Mouse (Mus musculus) midbrain, embryonic 14.5 days (tissue): ENCODE measurements at regions not wholly inside any gene's neighbourhood (a gene's known extent, or its start where the extent isn't known, plus 50 kb on each side); places are given as distances from the start of the nearest gene placed in this dataset.

Source experiments
- ATAC-seq: fragments of 200-750 bp; cut with Nextera tagmentation; 2 replicates; pipeline ENCODE4 v1.8.0; 2017; ENCODE audit warnings: moderate number of reproducible peaks, moderate library complexity; ENCODE audit not compliant: low FRiP score, low TSS enrichment
- DNase-seq: peaks from one replicate; pipeline ENCODE4 v3.0.0-alpha.2; 2015
- H3K27ac ChIP-seq: fragments of 300-500 bp; sonication (generic); replicated peaks from 2 replicates; pipeline ENCODE4 v1.5.1; 2014; ENCODE audit warnings: mild to moderate bottlenecking, low read depth, low read length, moderate library complexity
- H3K27me3 ChIP-seq: fragments of 300-500 bp; sonication (generic); 2 replicates; pipeline ENCODE4 v1.6.1; 2014; ENCODE audit warnings: low read length, control low read depth, mixed read lengths; ENCODE audit not compliant: control insufficient read depth, insufficient read depth
- H3K36me3 ChIP-seq: fragments of 300-500 bp; sonication (generic); 2 replicates; pipeline ENCODE4 v1.6.1; 2014; ENCODE audit warnings: low read length, control low read depth; ENCODE audit not compliant: control insufficient read depth, insufficient read depth
- H3K4me1 ChIP-seq: fragments of 300-500 bp; sonication (generic); 2 replicates; pipeline ENCODE4 v1.6.1; 2014; ENCODE audit warnings: mild to moderate bottlenecking, antibody characterized with exemption, low read length, control low read depth; ENCODE audit not compliant: control insufficient read depth, insufficient read depth
- H3K4me2 ChIP-seq: fragments of 300-500 bp; sonication (generic); 2 replicates; pipeline ENCODE4 v1.6.1; 2014; ENCODE audit warnings: mild to moderate bottlenecking, low read length, moderate library complexity
- H3K4me3 ChIP-seq: fragments of 300-500 bp; sonication (generic); replicated peaks from 2 replicates; pipeline ENCODE4 v1.5.1; 2014; ENCODE audit warnings: low read depth, low read length
- H3K9ac ChIP-seq: fragments of 300-500 bp; sonication (generic); replicated peaks from 2 replicates; pipeline ENCODE4 v1.6.1; 2014; ENCODE audit warnings: mild to moderate bottlenecking, low read length, moderate library complexity
- H3K9me3 ChIP-seq: fragments of 300-500 bp; sonication (generic); 2 replicates; pipeline ENCODE4 v1.6.1; 2016; ENCODE audit warnings: low read length, control low read depth, mixed read lengths; ENCODE audit not compliant: control insufficient read depth
- WGBS: fragments of 180-500 bp; shearing (Covaris S2); extraction: QIAGEN DNeasy Blood & Tissue Kit; methylation state at CpG from one replicate; pipeline ENCODE4 v1.1.7; 2014; 5-methylcytosine and 5-hydroxymethylcytosine counted together

DNA sequence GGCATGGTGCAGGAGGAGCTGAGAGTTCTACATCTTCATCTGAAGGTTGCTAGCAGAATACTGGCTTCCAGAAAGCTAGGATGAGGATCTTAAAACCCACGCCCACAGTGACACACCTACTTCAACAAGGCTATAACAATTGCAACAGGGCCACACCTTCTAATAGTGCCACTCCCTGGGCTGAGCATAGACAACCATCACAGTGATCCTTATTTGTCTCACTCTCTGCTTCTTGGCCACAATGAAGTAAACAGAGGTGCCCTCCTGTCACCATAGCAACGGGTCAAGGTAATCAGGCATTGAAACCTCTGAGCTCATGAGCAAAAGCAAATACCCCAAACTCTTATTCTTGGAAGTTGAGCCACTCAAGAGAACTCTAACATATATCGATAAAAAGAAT, 82.3 kb upstream of the Mylip start:
- ATAC-seq, result no peak
- DNase-seq, result no peak
- no peak overlapping the region for H3K9ac ChIP-seq
- H3K9me3 ChIP-seq, result no peaks in the 10 kb centered on the region
- H3K27me3 ChIP-seq, result no peaks in the 10 kb centered on the region
- H3K27ac ChIP-seq, result no peak overlapping the region
- no peaks in the 10 kb centered on the region for H3K36me3 ChIP-seq
- H3K4me2 ChIP-seq, result no peak overlapping the region
- no peaks in the 10 kb centered on the region for H3K4me1 ChIP-seq
- H3K4me3 ChIP-seq, result no peak overlapping the region
- WGBS, result 91% methylated on average over 3 of the region's 3 CpGs

DNA sequence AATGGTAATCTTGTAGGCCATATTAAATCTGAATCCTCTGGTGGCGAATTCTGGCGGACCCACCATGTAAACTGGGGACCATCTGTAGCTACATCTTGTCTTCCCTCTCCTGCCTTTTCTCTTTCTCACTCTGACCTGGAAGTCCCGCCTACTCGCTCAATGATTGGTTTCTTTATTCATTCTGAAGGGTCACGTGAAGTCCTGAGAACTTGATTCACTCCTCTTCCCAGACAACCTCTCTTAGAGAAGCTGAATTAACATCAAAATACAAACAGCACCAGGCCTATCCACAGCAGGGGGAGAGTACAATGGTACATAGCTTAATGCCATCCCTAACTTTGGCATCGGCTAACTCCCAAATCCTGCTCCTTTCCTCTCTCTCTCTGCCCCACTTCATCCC, 69.9 kb upstream of the Mylip start:
- no peak for ATAC-seq
- no peak for DNase-seq
- no peaks in the 10 kb centered on the region for H3K36me3 ChIP-seq
- 68% methylated on average over 6 of the region's 6 CpGs for WGBS
- H3K27me3 ChIP-seq, result no peaks in the 10 kb centered on the region
- no peaks in the 10 kb centered on the region for H3K4me1 ChIP-seq
- H3K4me3 ChIP-seq, result no peak overlapping the region
- H3K4me2 ChIP-seq, result no peak overlapping the region
- H3K9me3 ChIP-seq, result no peaks in the 10 kb centered on the region
- no peak overlapping the region for H3K9ac ChIP-seq
- no peak overlapping the region for H3K27ac ChIP-seq

DNA sequence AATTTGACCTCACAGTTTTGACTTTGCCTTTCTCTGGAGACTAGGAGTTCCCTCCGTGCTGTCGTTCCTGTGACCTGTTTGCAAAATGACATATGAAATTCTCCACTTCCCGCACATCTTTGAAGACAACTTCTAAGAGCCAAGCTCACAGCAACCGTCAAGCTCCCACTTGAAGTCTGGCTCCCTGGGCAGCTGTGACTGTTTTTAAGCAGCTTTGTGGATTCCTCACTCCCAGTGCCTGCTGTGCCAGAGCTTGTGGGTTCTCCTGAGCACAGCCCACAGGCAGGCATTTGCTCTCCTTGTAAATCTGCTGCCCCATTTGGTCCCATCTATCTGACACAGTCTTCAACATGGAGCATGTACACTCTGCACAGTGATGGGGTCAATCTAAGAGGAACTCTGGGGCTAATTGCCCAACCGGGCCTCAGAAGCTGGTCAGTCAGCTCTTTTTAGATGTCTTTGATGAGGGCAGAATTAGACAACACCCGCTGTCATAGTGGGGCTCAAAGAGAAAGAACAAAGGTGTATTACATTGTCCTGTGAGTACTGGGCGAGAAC, 63.7 kb upstream of the Mylip start:
- Histone ChIP-seq H3K4me1 (no peaks in the 10 kb centered on the region), H3K4me2 (no peak overlapping the region), H3K27ac (no peak overlapping the region), H3K27me3 (no peaks in the 10 kb centered on the region), H3K36me3 (no peaks in the 10 kb centered on the region), H3K9ac (no peak overlapping the region), H3K9me3 (no peaks in the 10 kb centered on the region), H3K4me3 (no peak overlapping the region)
- no peak for ATAC-seq
- 62% methylated on average over 7 of the region's 7 CpGs for WGBS
- peak; percentile 20 for DNase-seq

DNA sequence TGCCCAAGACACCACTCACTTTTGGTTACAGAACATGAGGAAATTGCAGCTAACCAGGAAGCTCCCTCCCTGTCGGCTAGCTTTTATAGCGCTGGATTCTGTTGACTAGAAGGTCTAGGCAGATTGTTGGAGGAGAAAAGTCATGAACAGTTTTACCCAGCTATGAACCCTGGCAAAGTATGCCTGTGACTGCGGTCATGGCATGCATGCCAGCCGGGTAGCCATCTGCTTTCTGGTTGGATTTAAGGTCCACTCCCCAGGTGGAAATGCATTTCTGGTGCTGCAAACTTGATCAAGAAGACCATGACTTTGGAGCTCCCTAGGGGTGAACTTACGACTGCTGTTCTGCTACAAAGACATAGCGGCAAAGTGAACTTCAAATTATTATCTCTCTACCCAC, 62.8 kb upstream of the Mylip start:
- Histone ChIP-seq H3K4me2 (no peak overlapping the region), H3K9me3 (no peaks in the 10 kb centered on the region), H3K27ac (no peak overlapping the region), H3K4me1 (no peaks in the 10 kb centered on the region), H3K36me3 (no peaks in the 10 kb centered on the region), H3K27me3 (no peaks in the 10 kb centered on the region), H3K4me3 (no peak overlapping the region), H3K9ac (no peak overlapping the region)
- no peak for ATAC-seq
- 95% methylated on average over 6 of the region's 6 CpGs for whole genome bisulfite sequencing
- DNase-seq, result no peak

DNA sequence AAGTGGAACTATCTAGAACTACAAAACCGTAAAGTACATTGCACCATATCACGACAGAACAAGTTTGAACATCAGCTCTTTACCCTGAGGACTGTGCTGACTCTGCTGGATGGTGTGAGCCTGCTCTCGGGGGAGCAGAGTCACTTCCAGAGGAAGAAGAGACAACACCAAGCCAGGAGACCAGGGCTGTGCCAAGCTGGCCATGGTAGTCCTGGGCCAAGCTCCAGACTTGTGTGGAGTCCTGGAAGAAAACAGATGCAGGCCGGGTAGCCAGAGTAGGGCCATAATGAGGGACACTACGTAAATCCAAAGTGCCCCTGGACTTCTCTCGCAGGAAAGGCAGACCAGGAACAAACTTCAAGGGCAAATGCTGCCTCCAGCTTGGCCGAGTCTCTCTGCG, 59.0 kb upstream of the Mylip start:
- Histone ChIP-seq H3K27me3 (no peaks in the 10 kb centered on the region), H3K4me1 (no peaks in the 10 kb centered on the region), H3K4me2 (no peak overlapping the region), H3K27ac (no peak overlapping the region), H3K9ac (no peak overlapping the region), H3K36me3 (no peaks in the 10 kb centered on the region), H3K4me3 (no peak overlapping the region), H3K9me3 (no peaks in the 10 kb centered on the region)
- 90% methylated on average over 8 of the region's 8 CpGs for WGBS
- no peak for ATAC-seq
- no peak for DNase-seq

DNA sequence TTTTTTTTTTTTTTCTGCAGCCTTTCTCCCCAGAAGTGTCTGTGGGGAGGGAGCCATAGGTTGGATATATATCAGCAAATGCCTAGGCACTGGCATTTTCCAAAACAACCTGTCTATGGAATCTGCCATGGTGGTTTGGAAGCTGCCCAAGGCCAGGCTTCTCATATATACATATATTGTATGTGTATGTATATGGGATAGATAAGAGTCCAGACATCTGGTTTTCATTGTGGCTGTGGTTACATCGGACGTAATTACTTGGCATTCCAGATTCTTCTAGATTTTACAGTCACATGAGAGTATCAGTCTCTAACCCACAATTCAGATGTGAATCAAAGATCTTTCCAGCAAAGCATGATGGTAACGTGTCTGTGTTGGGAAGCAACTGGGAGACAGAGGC, 57.5 kb upstream of the Mylip start:
- H3K9ac ChIP-seq, result no peak overlapping the region
- no peaks in the 10 kb centered on the region for H3K9me3 ChIP-seq
- WGBS, result 98% methylated on average over 3 of the region's 3 CpGs
- no peak for ATAC-seq
- DNase-seq, result no peak
- no peaks in the 10 kb centered on the region for H3K27me3 ChIP-seq
- no peaks in the 10 kb centered on the region for H3K36me3 ChIP-seq
- no peak overlapping the region for H3K4me2 ChIP-seq
- no peak overlapping the region for H3K4me3 ChIP-seq
- no peak overlapping the region for H3K27ac ChIP-seq
- H3K4me1 ChIP-seq, result no peaks in the 10 kb centered on the region

DNA sequence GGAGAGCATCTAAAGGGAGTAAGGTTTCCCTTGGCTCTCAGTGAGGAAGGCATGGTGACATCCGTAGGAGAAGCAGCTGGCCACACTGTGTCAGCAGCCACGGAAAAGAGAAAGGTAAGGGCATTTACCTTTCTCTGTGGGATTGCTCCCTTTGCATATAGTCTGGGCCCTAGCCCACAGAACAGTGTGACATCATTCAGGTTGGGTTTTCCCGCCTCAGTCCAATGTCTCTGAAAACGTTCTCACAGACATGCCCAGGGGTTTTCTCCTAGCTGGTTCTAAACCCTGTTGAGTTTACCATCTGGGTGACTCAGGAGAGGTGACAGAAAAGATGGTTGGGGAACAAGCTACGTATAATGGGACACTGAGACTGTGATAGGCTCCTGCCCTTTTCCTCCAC, 55.9 kb upstream of the Mylip start:
- H3K4me2 ChIP-seq, result no peak overlapping the region
- ATAC-seq, result no peak
- no peaks in the 10 kb centered on the region for H3K27me3 ChIP-seq
- H3K27ac ChIP-seq, result no peak overlapping the region
- no peak overlapping the region for H3K9ac ChIP-seq
- H3K36me3 ChIP-seq, result no peaks in the 10 kb centered on the region
- no peaks in the 10 kb centered on the region for H3K9me3 ChIP-seq
- no peak for DNase-seq
- no peaks in the 10 kb centered on the region for H3K4me1 ChIP-seq
- no peak overlapping the region for H3K4me3 ChIP-seq
- WGBS, result 79% methylated on average over 5 of the region's 5 CpGs
